Mouse (Mus musculus) liver, adult 2 months (tissue): Measurements from ENCODE around the gene Poldip3.

Source experiments
- CTCF ChIP-seq: fragments of 200-500 bp; IDR thresholded peaks from 2 replicates; pipeline ENCODE4 v1.5.1; 2011; ENCODE audit warnings: low read depth, low read length, control low read depth
- POLR2A ChIP-seq: fragments of 200-500 bp; IDR thresholded peaks from 2 replicates; pipeline ENCODE4 v1.6.1; 2011; ENCODE audit warnings: low read length, control low read depth; ENCODE audit not compliant: insufficient read depth; ENCODE audit errors: extremely low read depth

GRCm38 (mm10) chr15:83099533-83100331 lies 49.5 kb downstream of the Poldip3 start:
- TF ChIP-seq CTCF (no peak), POLR2A (no peak)
